Mouse (Mus musculus) MEL (cell line): ENCODE measurements at regions not wholly inside any gene's neighbourhood (a gene's known extent, or its start where the extent isn't known, plus 50 kb on each side); places are given as distances from the start of the nearest gene placed in this dataset.

Source experiments
- CHD1 ChIP-seq: IDR thresholded peaks from 2 replicates; pipeline ENCODE4 v1.6.1; 2012; ENCODE audit warnings: low read depth, mild to moderate bottlenecking, inconsistent platforms, low read length, improper control_type of control experiment
- CTCF ChIP-seq, 3 experiments: IDR thresholded peaks in 2 of 3; conservative IDR thresholded peaks in 1 of 3; 2 replicates each; pipeline ENCODE4 v1.5.1; 2011 to 2012; ENCODE audit warnings: low read length in 3 of 3, low read depth in 2 of 3, mild to moderate bottlenecking in 2 of 3, improper control_type of control experiment in 1 of 3, inconsistent platforms in 1 of 3, mixed read lengths in 1 of 3, moderate library complexity in 1 of 3; ENCODE audit not compliant: control insufficient read depth in 1 of 3, insufficient read depth in 1 of 3, poor library complexity in 1 of 3, severe bottlenecking in 1 of 3
- POLR2A ChIP-seq, 2 experiments: IDR thresholded peaks; 2 replicates each; pipeline ENCODE4 v1.6.1; 2011 to 2012; ENCODE audit warnings: low read length in 2 of 2, mild to moderate bottlenecking in 2 of 2, control low read depth in 1 of 2, improper control_type of control experiment in 1 of 2, low read depth in 1 of 2, moderate library complexity in 1 of 2; ENCODE audit not compliant: control insufficient read depth in 1 of 2, insufficient read depth in 1 of 2, poor library complexity in 1 of 2
- RAD21 ChIP-seq: IDR thresholded peaks from 2 replicates; pipeline ENCODE4 v1.6.1; 2011; ENCODE audit warnings: mild to moderate bottlenecking, low read depth, low read length, improper control_type of control experiment
- TBP ChIP-seq: IDR thresholded peaks from 2 replicates; pipeline ENCODE4 v1.8.0; 2011; ENCODE audit warnings: low read depth, low read length, improper control_type of control experiment

GRCm38 (mm10) chr11:45191392-45192189, 574.5 kb downstream of the Ebf1 start:
- TF ChIP-seq CTCF (IDR thresholded peaks at IDR 0.05 in 2 of 3, conservative IDR thresholded peaks at IDR 0.05 in 1 of 3; ENCODE audit: control insufficient read depth in 1 of 3, insufficient read depth in 1 of 3, low read depth in 2 of 3, low read length in 3 of 3, poor library complexity in 1 of 3, severe bottlenecking in 1 of 3) (no peak), POLR2A (IDR thresholded peaks at IDR 0.05; ENCODE audit: control insufficient read depth in 1 of 2, insufficient read depth in 1 of 2, low read depth in 1 of 2, low read length in 2 of 2, poor library complexity in 1 of 2) (no peak), RAD21 (no peak), TBP (no peak), CHD1 (no peak)
